Mouse (Mus musculus) frontal cortex, adult 2 months (tissue): Measurements from ENCODE around the gene Smc2. TPM values are rescaled to one million over a fixed set of nuclear protein-coding genes. Genes with fewer than 3 reads are reported as not detected.
A peak's percentile ranks its signal among the peaks of the same experiment; 100 is the strongest.
"Not testable (repeated sequence)": the region's sequence is repeated elsewhere in the genome, so short reads cannot be mapped to it uniquely, and the experiment has no call there.

ENCODE experiments used
- DNase-seq, 2 experiments: peaks; one replicate each; pipeline ENCODE4 v3.0.0; 2022; ENCODE audit warnings: low spot score in 1 of 2; ENCODE audit errors: extremely low spot score in 1 of 2
- polyA plus RNA-seq: library from polyadenylated mRNA; depleted of rRNA; stranded (reverse); fragments of >200 nt; gene quantifications from 2 replicates; pipeline ENCODE4 v1.2.3, GENCODE M21; 2012; rRNA removed

Smc2 gene
- 2.8 and 3.3 TPM in 2 replicates for polyA plus RNA-seq

- peak; percentile 75 to 94 for DNase-seq
Observed at GRCm38 (mm10) chr4:52438886-52439664, at the start of gene Smc2. TSS of gene Smc2 (plus strand) at chr4:52439243.

GRCm38 (mm10) chr4:52411587-52411986, 27.5 kb upstream of the Smc2 start:
- DNase-seq = no peak

- DNase-seq = no peak
Observed at GRCm38 (mm10) chr4:52423653-52424052, 15.4 kb upstream of the Smc2 start.

- no peak for DNase-seq
Observed at GRCm38 (mm10) chr4:52429310-52430198, 9.5 kb upstream of the Smc2 start.

GRCm38 (mm10) chr4:52435551-52435950, 3.5 kb upstream of the Smc2 start:
- not testable (repeated sequence) for DNase-seq

- DNase-seq = peak in 1 of 2 experiments; percentile 20
Observed at GRCm38 (mm10) chr4:52438371-52438885, 615 bp upstream of the Smc2 start.

GRCm38 (mm10) chr4:52459726-52460125, 20.7 kb downstream of the Smc2 start:
- DNase-seq = no peak

- peak; percentile 73 to 80 for DNase-seq
Observed at GRCm38 (mm10) chr4:52461321-52461720, 22.3 kb downstream of the Smc2 start.

GRCm38 (mm10) chr4:52473431-52473830, 34.4 kb downstream of the Smc2 start:
- DNase-seq = no peak

GRCm38 (mm10) chr4:52487486-52487885, 48.4 kb downstream of the Smc2 start:
- DNase-seq = no peak

GRCm38 (mm10) chr4:52497144-52497543, 58.1 kb downstream of the Smc2 start, which contains the start of gene Vma21-ps:
TSS of gene Vma21-ps (minus strand) at chr4:52497244.
- not testable (repeated sequence) for DNase-seq

GRCm38 (mm10) chr4:52517580-52517979, 78.5 kb downstream of the Smc2 start:
- no peak for DNase-seq

- no peak for DNase-seq
Observed at GRCm38 (mm10) chr4:52519301-52519700, 80.3 kb downstream of the Smc2 start.

- no peak for DNase-seq
Observed at GRCm38 (mm10) chr4:52526464-52526863, 87.4 kb downstream of the Smc2 start.

- no peak for DNase-seq
Observed at GRCm38 (mm10) chr4:52530636-52531035, 91.6 kb downstream of the Smc2 start.

Other genes starting within 250 kb of the Smc2 start
- gene Vma21-ps, start 58.0 kb downstream of the Smc2 start, polyA plus RNA-seq = 2.7 and 3.5 TPM in 2 replicates
- gene Toporsl, start 157.0 kb downstream of the Smc2 start, polyA plus RNA-seq = not detected in 2 replicates